ENCODE assay signal across 8 mouse cellular contexts in the genomic region with DNA sequence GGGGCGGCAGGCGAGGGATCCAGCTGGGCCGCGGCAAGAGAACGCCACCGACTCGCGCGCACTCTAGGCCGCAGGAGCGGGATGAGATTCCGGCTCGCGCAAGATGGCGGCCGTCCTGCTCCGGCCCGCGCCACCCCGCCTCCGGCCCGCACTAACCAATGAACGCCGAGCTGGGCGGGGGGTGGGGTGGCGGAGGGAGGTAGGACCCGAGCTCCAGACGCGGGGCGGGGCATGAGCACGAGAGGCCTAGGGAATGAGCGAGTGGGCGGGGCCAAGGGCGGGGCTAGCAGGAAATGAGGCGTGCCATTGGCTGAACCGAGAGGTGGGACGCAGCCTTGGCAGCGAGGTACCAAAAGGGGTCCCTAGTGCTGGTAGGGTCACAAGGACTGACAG. TPM values are rescaled to one million over a fixed set of nuclear protein-coding genes. Genes with fewer than 3 reads are reported as not detected.
DNase-seq lines count a peak whose midpoint lies in the region; ATAC-seq and TF ChIP-seq lines count a peak whose summit lies in the region.

A gene (minus strand): TSS at position 105 of the 393 bp plus-strand sequence.

- no peaks in the 10 kb centered on the region for H3K9me3 ChIP-seq in embryonic facial prominence, embryonic 13.5 days
- H3K9me3 ChIP-seq in limb, embryonic 14.5 days (ENCODE audit: control insufficient read depth, low read length) = no peaks in the 10 kb centered on the region
- no peaks in the 10 kb centered on the region for H3K9me3 ChIP-seq in midbrain, postnatal 0 days (ENCODE audit: low read length)

- H3K27ac ChIP-seq in embryonic facial prominence, embryonic 13.5 days = peak within 1 kb of the TSS; percentile 96
- H3K27ac ChIP-seq in limb, embryonic 14.5 days (replicated peaks; ENCODE audit: low read depth, low read length) = peak within 1 kb of the TSS; percentile 95
- peak within 1 kb of the TSS; percentile 98 for H3K27ac ChIP-seq in midbrain, postnatal 0 days (ENCODE audit: low read depth, low read length)

- peak; percentile 98 for ATAC-seq in embryonic facial prominence, embryonic 13.5 days (ENCODE audit: insufficient number of reproducible peaks, insufficient read depth, low FRiP score, low TSS enrichment, low read depth)
- peak; percentile 98 for ATAC-seq in limb, embryonic 14.5 days (ENCODE audit: low FRiP score, low read depth)
- peak; percentile 98 for ATAC-seq in midbrain, postnatal 0 days (ENCODE audit: low FRiP score)

- under 1% methylated on average over 38 of the region's 38 CpGs for WGBS in embryonic facial prominence, embryonic 13.5 days
- WGBS in limb, embryonic 14.5 days = under 1% methylated on average over 25 of the region's 38 CpGs
- WGBS in midbrain, postnatal 0 days = under 1% methylated on average over 37 of the region's 38 CpGs

- H3K36me3 ChIP-seq in embryonic facial prominence, embryonic 13.5 days = no peaks in the 10 kb centered on the region
- H3K36me3 ChIP-seq in limb, embryonic 14.5 days (ENCODE audit: control insufficient read depth, insufficient read depth, low read length) = 0 out of 2 replicates have a peak, but pooled peaks cover 4% of the 10 kb centered on the region
- no peaks in the 10 kb centered on the region for H3K36me3 ChIP-seq in midbrain, postnatal 0 days (ENCODE audit: insufficient read depth, low read length)

- H3K4me3 ChIP-seq in embryonic facial prominence, embryonic 13.5 days = peak within 1 kb of the TSS; percentile 96
- peak within 1 kb of the TSS; percentile 98 for H3K4me3 ChIP-seq in limb, embryonic 14.5 days (replicated peaks; ENCODE audit: low read length)
- peak within 1 kb of the TSS; percentile 99 for H3K4me3 ChIP-seq in midbrain, postnatal 0 days (ENCODE audit: low read depth, low read length)

- H3K27me3 ChIP-seq in embryonic facial prominence, embryonic 13.5 days = no peaks in the 10 kb centered on the region
- no peaks in the 10 kb centered on the region for H3K27me3 ChIP-seq in limb, embryonic 14.5 days (ENCODE audit: control insufficient read depth, insufficient read depth, low read length)
- H3K27me3 ChIP-seq in midbrain, postnatal 0 days (ENCODE audit: insufficient read depth, low read length) = no peaks in the 10 kb centered on the region

- peak within 1 kb of the TSS; percentile 74 for H3K4me2 ChIP-seq in embryonic facial prominence, embryonic 13.5 days
- H3K4me2 ChIP-seq in limb, embryonic 14.5 days (replicated peaks; ENCODE audit: low read depth, low read length, severe bottlenecking) = peak within 1 kb of the TSS; percentile 83
- peak within 1 kb of the TSS; percentile 84 for H3K4me2 ChIP-seq in midbrain, postnatal 0 days (ENCODE audit: low read depth, low read length, poor library complexity, severe bottlenecking)

- peak within 1 kb of the TSS; percentile 99 for H3K9ac ChIP-seq in embryonic facial prominence, embryonic 13.5 days
- H3K9ac ChIP-seq in limb, embryonic 14.5 days (ENCODE audit: low read depth, low read length, severe bottlenecking) = peak within 1 kb of the TSS; percentile 99
- H3K9ac ChIP-seq in midbrain, postnatal 0 days (replicated peaks; ENCODE audit: low read length, poor library complexity, severe bottlenecking) = peak within 1 kb of the TSS; percentile 99

- H3K4me1 ChIP-seq in embryonic facial prominence, embryonic 13.5 days = peaks cover 24% of the 10 kb centered on the region
- peaks cover 17% of the 10 kb centered on the region for H3K4me1 ChIP-seq in limb, embryonic 14.5 days (ENCODE audit: control insufficient read depth, insufficient read depth, low read length)
- peaks cover 10% of the 10 kb centered on the region; the same call in 1 of the 2 replicates for H3K4me1 ChIP-seq in midbrain, postnatal 0 days (ENCODE audit: insufficient read depth, low read length)

- DNase-seq in 3134 (ENCODE audit: extremely low read depth, insufficient read length, low spot score) = peak; percentile 94
- DNase-seq in adrenal gland, postnatal 36 days = peak; percentile 99 to 100
- peak; percentile 98 for DNase-seq in heart, adult 8-10 months (ENCODE audit: low spot score)
- DNase-seq in kidney, adult 9 months = peak; percentile 99
- peak; percentile 99 for DNase-seq in limb, embryonic 14.5 days (ENCODE audit: low spot score)
- peak; percentile 99 for DNase-seq in midbrain, postnatal 0 days (ENCODE audit: low spot score)
- DNase-seq in spleen, postnatal 14 days (ENCODE audit: low spot score in 2 of 2) = peak; percentile 99

- peak; percentile 43 for TF ChIP-seq CTCF in midbrain, postnatal 0 days (IDR thresholded peaks at IDR 0.05)

- TF ChIP-seq POLR2A in limb, embryonic 14.5 days (IDR thresholded peaks at IDR 0.05; ENCODE audit: borderline replicate concordance, extremely low read depth, insufficient read depth, insufficient read length) = peak; percentile 63; the same call in 1 of the 2 replicates

RNA-seq across cellular contexts. Expression of the gene that starts here (rescaled TPM):
- total RNA-seq in adrenal gland, postnatal 36 days (2021) = under 1 TPM; 0.20 to 0.40 TPM
- polyA plus RNA-seq in embryonic facial prominence, embryonic 13.5 days (2015; fragmentation: Nextera tagmentation; extraction: Ambion mirVana) = 0.14 and 0.39 TPM in 2 replicates
- under 1 TPM; 0.13 to 0.65 (median 0.28) TPM for total RNA-seq in heart, adult 8-10 months (2022)
- polyA plus RNA-seq in limb, embryonic 14.5 days (2012; rRNA removed) = 1.9 and 2.1 TPM in 2 replicates
- 0.22 and 0.26 TPM in 2 replicates for polyA plus RNA-seq in limb, embryonic 14.5 days (2014; fragmentation: Nextera tagmentation; extraction: Ambion mirVana)
- 0.66 and 1.6 TPM in 2 replicates for total RNA-seq in midbrain, postnatal 0 days (2014; rRNA removed)
- polyA plus RNA-seq in midbrain, postnatal 0 days (2015; fragmentation: Nextera tagmentation; extraction: Ambion mirVana) = 0.15 and 0.25 TPM in 2 replicates

Comparison
In these comparisons a context has a peak if more than half of its experiments do, and no peak if none do; other contexts are left out.
1. Peak in every context shown above with its lines: DNase-seq, ATAC-seq, H3K4me3 ChIP-seq and H3K27ac ChIP-seq.
2. Peak in DNase-seq in adrenal gland, postnatal 36 days; RNA of the gene not detected or under 1 TPM.
3. Peak in ATAC-seq, H3K4me3 ChIP-seq, H3K27ac ChIP-seq, H3K9ac ChIP-seq and H3K4me2 ChIP-seq in embryonic facial prominence, embryonic 13.5 days; RNA of the gene not detected or under 1 TPM.
4. Peak in DNase-seq in heart, adult 8-10 months; RNA of the gene not detected or under 1 TPM.